Mouse (Mus musculus): ENCODE data around the gene Corin. TPM values are rescaled to one million over a fixed set of nuclear protein-coding genes. Genes with fewer than 3 reads are reported as not detected.

The Corin gene
- polyA plus RNA-seq, 1 experiment from 2014 or later = 16.2 TPM

Other genes with a start within 250 kb of the Corin start
- gene Nfxl1, start 55.2 kb upstream of the Corin start, polyA plus RNA-seq (2016; fragmentation: Nextera tagmentation; extraction: Ambion mirVana) = 24.2 and 24.9 TPM in 2 replicates
- gene Zar1, start 76.8 kb upstream of the Corin start, polyA plus RNA-seq (2016; fragmentation: Nextera tagmentation; extraction: Ambion mirVana) = 4.0 and 5.9 TPM in 2 replicates
- 5.5 and 5.9 TPM in 2 replicates for gene Gm5868, start 83.1 kb upstream of the Corin start, polyA plus RNA-seq (2016; fragmentation: Nextera tagmentation; extraction: Ambion mirVana)
- gene Cnga1, start 139.8 kb upstream of the Corin start, polyA plus RNA-seq (2016; fragmentation: Nextera tagmentation; extraction: Ambion mirVana) = not detected in 2 replicates
- 0.62 and 1.5 TPM in 2 replicates for gene Nipal1, start 143.3 kb upstream of the Corin start, polyA plus RNA-seq (2016; fragmentation: Nextera tagmentation; extraction: Ambion mirVana)
- 0.12 TPM in 1 of 2 replicates, not detected in the other for gene Txk, start 248.3 kb upstream of the Corin start, polyA plus RNA-seq (2016; fragmentation: Nextera tagmentation; extraction: Ambion mirVana)

Measured in hindbrain, embryonic 12.5 days (tissue).